Mouse (Mus musculus) skeletal muscle tissue, adult 2 months (tissue): ENCODE measurements at regions not wholly inside any gene's neighbourhood (a gene's known extent, or its start where the extent isn't known, plus 50 kb on each side); places are given as distances from the start of the nearest gene placed in this dataset.
A peak's percentile ranks its signal among the peaks of the same experiment; 100 is the strongest.
"Not testable (repeated sequence)": the region's sequence is repeated elsewhere in the genome, so short reads cannot be mapped to it uniquely, and the experiment has no call there.

Experiments used
- DNase-seq: peaks from one replicate; pipeline ENCODE4 v3.0.0-alpha.2; 2012; ENCODE audit warnings: low read depth, low spot score

DNA sequence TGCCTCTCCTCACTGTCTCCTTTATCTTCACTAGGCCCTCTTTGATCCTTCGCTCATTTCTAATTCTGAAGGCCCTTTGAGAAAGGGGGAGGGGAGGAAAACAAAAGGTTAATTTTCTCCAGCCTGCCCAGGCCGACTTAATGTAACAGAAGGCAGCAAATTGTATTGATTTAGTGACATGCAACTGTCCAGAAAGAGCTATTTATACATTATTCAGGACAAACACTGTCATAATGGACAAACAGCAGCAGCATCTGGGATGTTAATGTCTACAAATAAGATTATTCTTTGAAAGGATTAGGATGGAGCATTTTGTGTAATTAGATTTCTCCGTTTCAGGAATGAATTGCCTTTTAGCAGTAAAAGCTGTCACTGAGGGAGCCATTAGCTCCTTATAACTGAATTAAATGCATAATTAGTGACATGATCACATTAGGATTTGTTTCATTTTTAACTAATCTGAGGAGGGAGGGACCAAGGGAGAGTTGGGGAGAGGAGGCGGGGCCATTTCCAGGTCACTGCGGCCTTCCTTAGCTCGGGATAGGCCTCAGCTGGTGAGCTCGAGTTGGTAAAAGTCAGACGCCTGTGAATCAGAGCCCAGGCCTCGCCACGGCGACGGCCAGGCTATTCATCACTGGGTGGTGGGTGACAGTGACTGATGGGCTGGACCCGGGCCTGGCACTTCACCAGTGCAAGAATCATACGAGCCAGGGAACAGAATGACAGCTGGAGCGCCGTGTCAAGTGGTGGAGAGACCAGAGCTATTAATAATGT, 167.7 kb downstream of the Nkx6-1 start:
- DNase-seq = no peak

DNA sequence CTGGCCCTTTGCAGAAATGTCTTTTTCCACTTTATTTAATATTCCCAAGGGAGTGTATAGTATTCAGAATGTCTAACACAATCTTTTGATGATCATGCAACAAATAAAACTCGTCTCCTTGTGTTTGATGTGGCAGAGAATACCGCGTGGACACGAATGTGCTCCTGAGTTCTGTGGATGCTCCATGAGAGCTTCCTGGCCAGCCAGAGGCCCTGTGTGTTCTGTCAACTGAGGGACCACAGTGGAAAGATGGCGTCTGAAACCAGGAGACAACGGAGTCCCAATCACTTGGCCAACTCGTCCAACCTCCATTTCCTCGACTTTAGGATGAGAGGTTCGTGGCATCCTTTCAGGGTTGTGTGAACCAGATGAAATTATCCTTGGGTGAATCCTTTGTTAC, 168.6 kb downstream of the Nkx6-1 start:
- no peak for DNase-seq

DNA sequence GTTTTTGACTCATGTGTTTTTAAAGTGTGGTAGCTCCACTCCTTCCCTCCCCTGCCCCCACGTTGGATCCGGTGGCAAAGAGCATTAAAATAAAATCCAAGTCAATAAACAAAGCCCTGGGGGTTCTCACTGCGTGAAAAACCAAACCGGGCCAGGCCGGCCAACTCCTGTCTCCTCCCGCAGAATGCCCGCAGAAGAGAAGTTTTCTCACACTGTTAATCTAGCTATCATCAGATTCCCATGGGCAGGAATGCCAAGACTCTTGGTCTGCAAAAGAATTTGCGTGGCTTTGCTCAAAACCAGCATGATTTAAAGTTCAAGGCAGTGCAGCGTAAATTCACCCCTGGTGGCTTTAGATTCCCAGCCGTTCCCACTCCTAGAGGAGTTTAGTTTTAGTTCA, 219.0 kb downstream of the Nkx6-1 start:
- DNase-seq = no peak

DNA sequence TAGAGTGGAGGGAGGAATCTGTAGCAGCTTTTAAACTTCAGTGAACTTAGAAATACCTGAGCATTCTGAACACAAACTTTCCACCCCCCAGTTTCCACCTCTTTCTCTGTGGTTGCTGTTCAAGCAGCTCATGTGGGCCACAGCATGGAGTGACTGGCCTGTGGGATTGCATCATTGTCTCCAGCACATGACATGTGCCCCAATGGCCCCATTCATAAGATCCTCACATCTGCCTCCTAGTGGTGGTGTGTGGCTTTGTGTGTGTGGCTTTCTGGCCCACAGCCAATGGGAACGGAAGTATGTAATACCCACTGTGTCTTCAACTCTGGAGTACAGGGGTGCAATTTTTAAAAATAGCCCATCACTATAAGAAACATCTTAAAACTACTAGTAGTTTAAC, 223.0 kb downstream of the Nkx6-1 start:
- no peak for DNase-seq

DNA sequence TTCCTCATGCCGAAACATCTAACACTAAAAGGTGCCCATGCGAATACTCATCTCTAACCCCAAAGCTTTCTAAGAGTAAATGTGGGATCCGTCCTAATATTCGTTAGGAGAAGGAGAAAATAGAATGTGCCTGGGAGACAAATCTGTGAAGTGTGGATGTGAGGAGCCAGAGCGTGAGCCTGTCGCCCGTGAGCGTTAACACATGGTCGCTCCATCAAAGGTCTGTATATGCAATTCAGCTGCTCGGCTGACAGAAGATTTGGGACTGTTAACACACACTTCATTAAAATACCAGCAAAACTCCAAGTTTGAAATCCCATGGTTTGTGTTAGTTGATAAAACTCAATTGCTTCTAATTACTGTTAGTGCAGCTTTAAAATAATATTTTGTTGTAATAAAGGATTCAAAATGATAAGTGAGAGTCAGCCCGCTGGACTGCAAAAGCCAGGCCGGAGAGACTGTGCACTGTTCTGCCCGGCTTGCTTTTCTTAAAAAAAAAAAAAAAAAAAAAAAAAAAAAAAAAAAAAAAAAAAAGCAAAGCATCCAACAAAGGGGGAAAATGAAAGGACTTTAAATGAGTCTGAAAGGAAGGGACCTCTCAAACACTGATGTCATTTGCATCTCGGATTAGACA, 227.0 kb downstream of the Nkx6-1 start:
- no peak for DNase-seq

DNA sequence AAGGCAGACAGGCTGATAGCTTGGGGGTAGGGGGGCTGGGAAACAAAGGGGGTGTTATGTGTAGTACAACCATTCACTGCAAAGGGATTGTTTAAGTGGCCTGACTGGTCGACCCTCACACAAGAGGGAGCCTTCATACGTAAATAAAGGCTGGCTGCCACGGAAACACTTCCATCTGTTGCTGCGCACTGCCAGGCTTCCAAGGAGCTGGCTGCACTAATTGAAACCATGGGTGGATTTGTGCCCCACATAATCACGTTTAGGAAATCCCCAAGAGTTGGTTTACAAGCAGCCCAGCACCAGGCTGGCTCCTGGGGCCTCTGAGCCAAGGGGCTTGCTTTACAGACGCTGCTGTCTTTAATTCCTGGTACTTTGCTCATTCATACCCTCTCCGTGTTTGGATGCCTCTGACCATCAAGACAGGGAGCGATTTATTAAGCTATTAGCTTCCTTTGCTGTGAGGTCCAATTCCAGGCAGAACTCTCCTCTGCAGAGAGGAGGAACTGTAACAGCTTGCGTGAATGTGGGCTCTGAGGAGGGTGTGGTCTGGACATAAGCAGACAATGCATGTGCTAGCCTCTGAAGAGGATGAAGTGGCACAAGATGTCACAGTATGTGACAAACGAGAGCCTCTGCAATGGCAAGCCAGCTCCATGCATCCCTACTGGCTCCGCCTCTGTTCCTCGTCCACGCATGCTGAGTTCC, 238.6 kb downstream of the Nkx6-1 start:
- DNase-seq = no peak

DNA sequence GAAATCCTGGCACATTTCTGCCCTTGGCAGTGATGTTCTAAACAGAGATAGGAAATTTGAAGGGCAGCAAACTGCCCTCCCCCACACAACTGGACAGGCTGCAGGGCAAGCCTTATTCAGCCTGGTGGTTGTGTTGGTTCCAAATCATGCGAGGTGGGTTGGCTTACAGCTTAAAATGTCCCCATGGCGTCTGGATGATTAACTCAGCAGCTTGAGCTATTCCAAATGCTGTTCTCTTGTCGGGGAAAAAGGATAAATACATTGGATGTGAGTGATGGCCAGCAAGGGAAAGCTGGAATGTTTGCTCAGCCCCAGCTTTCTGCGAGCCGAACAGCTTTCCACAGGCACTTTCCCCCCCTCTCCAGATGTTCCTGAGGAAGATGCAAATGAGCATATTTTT, 280.5 kb downstream of the Nkx6-1 start:
- no peak for DNase-seq

DNA sequence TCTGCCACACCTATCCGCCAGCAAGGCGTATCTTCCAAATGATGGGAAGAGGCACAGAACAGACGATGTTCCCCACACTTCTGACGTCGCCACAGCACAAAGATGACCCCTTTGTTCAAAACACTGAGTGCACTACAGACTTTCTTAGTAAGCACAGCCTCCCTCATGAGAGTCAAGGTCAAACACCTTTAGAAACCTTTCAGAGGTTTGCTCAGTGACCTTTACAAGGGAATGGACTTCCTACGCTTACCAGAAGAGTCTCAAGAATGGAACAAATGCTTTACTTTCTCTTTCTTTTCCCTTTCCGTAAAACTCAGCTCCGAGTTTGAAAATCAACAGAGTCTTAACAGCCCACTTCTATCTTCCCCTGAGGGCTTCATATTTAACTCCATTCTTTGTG, 283.4 kb downstream of the Nkx6-1 start:
- DNase-seq = no peak

DNA sequence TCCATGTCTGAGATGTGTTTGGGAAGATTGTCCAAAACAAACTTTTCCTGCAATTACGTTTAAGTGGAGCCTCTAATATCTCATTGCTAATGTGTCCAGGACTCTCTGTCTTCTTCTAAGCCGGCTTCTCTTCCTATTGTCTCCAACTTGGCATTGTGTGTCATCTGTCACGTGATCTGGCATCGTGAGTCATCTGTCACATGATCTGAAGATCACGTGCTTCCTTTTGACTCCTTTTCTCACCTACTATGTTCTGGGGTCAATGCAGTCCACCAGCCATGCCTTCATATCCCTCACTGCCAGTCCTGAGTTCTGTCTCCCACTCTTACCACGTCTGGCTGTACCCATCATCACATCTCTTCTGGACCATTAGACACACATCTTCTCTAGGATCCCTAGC, 288.1 kb downstream of the Nkx6-1 start:
- no peak for DNase-seq

DNA sequence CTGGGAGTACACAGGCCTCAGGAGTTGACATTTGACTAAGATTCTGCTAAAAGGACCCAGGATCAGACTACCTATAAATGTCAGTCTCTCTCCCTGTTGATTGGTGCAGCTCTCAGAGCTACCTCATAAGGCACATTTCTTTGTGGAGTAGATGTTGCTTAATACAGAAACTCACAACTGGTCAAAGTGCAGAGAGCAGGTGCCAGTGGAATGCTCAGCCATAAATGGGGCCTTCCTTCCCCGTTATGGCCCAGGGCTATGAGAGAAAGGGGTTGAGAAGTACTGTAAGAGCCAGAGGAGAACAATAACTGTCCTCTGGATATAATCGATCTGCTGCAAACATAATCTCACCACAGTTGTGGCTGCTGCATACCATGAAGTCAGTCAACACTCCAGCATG, 290.7 kb downstream of the Nkx6-1 start:
- no peak for DNase-seq

DNA sequence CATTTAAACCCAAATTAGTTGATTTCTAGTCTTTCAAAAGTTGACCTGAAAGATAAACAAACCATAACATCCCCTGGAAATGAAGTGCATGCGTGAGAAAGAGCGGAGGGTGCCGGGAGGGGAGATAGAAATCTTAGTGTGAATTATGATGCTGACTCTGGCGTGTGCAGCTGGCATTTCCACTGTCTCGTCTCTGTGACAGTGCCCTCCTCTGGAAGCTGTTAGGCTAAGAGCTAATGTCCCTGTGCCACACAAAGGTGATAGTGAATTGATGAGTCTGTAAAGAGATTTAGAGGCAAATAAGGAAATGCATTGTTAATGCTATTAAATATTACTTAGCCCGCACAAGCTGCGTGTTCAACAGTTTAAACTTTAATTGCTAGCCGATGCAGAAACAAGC, 292.6 kb downstream of the Nkx6-1 start:
- DNase-seq = no peak

DNA sequence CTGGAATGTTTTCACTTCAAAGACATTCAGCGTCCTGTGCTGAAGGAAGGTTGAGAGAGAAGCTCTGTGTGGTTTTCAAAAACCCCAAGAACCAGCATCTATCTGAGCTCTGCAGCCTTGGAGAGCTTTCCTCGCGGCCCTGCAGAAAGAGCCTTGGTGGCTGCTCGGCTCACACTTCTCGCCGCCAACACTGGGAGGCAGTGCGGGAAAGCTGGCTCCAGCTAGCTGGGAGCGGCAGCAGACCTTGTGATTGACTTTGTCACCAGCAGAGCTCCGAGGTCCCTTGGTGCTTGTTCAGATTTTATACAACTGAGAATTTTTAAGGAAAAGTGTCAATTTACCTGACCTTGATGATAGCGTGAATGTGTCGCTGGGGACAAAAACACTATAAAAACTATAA, 299.4 kb downstream of the Nkx6-1 start:
- DNase-seq = no peak

DNA sequence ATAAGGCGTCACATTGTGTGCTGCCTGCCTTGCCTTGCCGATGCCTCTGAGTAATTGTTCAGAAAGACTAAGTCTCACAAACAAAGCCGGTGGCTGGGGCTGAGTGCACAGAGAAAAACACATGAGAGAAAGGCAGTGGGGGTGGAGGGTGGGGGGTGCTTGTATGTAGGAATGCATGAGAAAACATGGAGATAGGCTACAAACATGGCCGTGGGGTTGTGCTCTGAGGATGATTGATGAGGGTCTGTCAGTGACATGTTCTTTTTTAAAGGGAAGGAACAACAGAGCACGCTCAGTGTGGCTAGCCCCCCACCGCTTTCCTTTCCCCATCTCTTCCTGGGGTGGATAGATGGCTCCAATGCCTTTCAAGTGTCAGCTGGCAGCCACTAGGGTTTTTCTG, 304.8 kb downstream of the Nkx6-1 start:
- no peak for DNase-seq

DNA sequence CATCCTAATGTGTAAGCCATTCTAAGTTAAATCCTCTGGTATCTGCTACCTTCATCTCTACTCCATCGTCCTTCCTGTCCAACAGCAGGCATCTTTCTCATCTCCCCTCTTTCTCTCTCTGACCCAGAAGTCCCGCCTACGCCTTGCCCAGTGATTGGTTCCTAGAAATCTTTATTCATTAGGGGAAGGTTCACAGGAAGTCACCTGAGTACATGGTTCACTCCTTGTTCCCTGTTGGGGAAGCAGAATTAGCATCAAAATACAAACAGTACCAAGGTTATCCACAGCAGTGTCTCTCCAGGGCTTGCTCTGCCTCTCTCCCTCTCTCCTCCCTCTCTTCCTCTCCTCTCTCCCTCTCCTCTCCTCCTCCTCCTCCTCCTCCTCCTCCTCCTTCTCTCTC, 319.4 kb downstream of the Nkx6-1 start:
- no peak for DNase-seq

DNA sequence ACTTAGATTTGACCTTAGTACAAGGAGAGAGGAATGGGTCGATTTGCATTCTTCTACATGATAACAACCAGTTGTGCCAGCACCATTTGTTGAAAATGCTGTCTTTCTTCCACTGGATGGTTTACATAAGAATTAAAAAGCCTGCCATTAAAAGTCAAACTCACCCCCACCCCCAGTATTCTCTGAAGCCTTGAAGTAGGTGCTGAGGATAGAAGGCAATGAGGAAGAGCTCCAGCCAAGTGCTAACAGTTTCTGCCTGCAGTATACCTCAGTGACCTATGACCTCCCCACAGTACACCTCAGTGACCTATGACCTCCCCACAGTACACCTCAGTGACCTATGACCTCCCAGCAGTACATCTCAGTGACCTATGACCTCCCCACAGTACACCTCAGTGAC, 328.4 kb downstream of the Nkx6-1 start:
- DNase-seq = not testable (repeated sequence)

DNA sequence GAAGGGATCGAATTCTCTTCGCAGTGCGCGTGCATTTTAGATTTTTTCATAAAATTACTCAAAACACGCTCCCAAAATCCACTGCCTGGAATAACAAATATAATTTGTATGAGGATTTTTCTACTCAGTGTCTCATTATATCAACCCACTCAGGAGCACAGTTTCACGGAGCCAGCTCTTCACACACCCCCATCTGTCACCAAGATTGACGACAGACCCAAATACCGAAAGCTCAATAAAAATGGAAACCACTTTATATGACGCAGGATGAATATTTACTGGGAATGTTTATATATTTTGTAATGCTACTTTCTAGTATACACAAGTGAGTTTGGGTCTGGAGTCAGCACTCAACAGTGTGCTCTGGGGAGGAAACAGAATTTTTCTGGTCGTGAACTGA, 333.0 kb downstream of the Nkx6-1 start:
- no peak for DNase-seq

DNA sequence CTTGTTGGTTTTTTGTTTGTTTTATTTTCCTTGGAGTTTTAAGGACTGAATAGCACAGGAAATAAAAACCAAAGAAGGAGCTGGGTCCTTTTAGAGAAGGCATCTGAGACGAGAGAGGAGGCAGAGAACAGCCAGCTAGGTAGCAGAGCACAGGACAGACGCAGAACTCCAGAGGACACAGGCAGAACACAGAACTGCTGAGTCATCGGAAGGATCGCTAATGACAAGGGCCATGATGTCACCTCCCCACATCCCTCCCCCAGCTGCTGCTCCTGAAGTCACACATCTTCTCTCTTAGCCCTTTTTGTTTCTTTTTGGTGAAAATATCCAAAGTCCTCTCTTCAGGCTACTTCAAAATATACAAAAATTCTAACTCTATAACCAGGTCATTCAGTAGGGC, 338.7 kb downstream of the Nkx6-1 start:
- DNase-seq = no peak

DNA sequence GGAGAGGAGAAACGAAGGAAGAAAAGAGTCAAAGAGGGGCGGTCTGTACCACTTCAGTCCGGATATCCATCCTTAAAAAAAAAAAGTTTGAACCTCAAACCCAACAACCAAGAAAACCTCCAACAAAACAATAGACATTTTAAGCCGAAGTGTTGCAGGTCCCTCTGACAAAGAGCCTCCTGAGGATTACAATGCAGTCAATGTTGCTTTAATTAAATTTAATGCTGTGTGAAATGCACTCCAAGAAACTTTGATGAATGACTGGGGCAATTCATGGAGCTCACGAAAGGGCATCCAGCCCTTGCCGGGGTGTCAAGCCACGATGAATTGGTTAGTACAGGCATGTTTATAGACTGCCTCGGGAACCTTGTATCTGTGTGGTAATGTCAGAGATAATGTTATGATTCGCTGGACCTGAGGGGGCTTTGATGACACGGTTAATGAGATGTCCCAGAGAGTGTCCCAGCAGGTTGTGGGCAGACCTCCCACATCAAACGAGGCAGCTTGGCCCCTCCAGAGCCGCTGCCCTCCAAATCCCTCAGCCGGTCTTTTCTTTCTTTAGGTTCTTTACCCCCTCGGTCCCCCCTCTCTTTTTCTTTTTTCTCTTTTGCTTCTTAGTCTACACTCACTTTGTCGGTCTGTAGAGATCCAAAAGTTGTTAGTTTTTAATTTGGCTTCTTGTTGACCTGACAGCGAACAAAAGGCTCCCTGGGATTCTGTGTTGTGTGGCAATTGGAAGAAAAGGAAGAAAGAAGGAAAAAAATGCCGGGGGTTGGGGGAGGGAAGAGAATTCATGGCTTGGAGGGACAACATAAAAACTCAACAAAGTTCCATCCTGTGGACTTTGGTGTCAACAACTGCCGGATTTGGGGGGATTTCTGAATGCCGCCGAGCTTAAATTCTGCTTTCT, 341.5 kb downstream of the Nkx6-1 start:
- DNase-seq = no peak

DNA sequence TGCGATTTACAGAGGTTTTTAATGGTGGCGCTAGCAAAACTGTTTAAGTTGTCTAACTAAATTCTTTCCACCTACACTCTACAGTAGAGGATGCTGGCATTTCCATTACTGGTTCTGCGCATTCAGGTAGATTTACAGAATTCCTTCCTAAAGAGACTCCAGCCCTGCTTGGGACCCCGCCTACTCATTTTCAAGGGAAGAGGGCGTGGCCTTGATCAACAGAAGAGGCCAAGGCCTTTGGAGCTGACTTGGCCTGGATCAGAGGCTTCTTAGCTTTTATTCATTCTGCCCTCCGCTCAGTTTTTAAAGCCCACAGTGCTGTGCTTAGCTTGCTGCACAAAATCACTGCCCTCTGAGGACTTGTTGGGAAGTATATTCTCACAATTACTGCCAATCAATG, 364.8 kb downstream of the Nkx6-1 start:
- DNase-seq = no peak

DNA sequence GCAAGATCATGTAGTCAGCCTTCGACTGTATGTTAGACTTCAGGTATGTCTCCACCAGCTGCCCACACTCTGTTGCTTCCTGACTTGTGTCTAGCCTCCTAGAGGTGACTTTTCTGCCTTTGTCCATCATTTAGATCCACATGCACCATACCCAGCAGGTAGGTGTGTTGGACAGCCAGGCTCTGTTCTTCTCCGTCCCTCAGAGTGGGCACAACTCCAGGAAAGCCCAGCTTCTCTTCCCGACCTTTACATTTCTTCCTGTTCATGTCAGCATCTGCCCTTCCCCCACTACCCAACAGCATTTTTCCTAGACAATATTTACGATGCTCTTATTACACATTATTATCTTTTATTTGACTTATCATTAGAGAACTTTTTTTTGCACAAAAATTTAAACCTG, 366.4 kb downstream of the Nkx6-1 start:
- no peak for DNase-seq

DNA sequence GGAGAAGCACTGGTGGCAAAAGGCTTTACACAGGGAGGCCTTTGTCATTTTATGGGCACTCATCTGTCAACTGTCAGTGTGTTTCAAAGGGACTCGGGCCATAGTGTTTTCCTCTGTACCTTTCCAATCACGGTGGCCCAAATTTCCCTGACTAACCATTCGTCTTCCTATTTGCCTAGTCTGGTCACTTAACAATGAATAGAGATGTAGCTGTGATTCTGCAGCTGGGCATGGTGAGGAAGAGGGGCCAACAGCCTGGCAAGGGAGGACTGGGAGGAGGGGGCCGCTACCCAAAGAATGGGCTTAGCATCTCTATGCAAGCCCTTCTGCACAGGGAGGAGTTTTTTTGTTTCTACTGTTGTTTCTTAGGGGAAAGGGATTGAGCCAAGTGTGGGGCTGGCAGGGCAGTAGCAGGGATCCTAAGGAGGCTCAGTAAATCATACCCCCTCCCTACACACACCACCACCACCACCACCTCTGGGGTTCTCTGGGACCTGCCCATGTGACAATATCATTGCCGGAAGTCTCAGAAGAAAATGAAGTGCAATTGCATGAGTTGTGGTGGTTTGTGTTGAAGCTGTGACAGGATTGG, 367.2 kb downstream of the Nkx6-1 start:
- DNase-seq = no peak

DNA sequence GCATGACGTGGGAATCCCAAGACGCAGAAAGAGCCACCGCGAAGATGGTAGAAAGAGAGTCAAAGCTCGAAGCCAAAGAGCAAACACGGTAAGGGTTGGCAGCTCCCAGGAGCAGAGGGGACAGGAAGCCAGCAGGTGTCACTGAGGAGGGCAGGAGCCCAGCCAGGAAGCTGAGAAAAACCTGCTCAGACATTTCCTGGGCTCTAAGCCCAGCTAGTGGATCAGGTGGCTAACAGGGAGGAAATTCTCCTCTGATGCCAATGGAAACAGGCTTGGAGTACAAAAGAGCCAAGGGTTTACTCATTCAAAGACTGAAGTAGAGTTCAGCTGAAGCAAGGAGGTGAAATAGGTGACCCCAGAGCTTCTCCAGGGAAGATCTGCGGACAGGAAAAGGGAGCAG, 368.9 kb downstream of the Nkx6-1 start:
- DNase-seq = peak; percentile 11
